Mouse (Mus musculus) megakaryocyte, embryonic 14.5 days (primary cell): ENCODE results near the gene Nrg3. TPM values are rescaled to one million over a fixed set of nuclear protein-coding genes. Genes with fewer than 3 reads are reported as not detected.
"Not testable (repeated sequence)": the region's sequence is repeated elsewhere in the genome, so short reads cannot be mapped to it uniquely, and the experiment has no call there.

ENCODE experiments used
- H3K27me3 ChIP-seq: replicated peaks from 2 replicates; pipeline ENCODE3; 2012; ENCODE audit warnings: inconsistent platforms
- H3K36me3 ChIP-seq: replicated peaks from 2 replicates; pipeline ENCODE3; 2012; ENCODE audit warnings: low read length, inconsistent platforms, mixed read lengths
- H3K4me1 ChIP-seq: 2 replicates; pipeline ENCODE4 v1.6.1; 2012; ENCODE audit warnings: inconsistent platforms
- H3K4me3 ChIP-seq: replicated peaks from 2 replicates; pipeline ENCODE3; 2012; ENCODE audit warnings: moderate library complexity, mild to moderate bottlenecking, inconsistent platforms
- H3K9me3 ChIP-seq: 2 replicates; pipeline ENCODE4 v1.6.1; 2012; ENCODE audit warnings: inconsistent platforms
- FLI1 ChIP-seq: IDR thresholded peaks from 2 replicates; pipeline ENCODE4 v1.6.1; 2012; ENCODE audit warnings: low read length, inconsistent platforms, mixed read lengths
- GATA1 ChIP-seq: IDR thresholded peaks from 3 replicates; pipeline ENCODE4 v1.6.1; 2012; ENCODE audit warnings: mixed read lengths, low read length, inconsistent platforms, borderline replicate concordance
- polyA plus RNA-seq: library from polyadenylated mRNA; stranded (reverse); fragments of >175 nt; gene quantifications from 2 replicates; pipeline ENCODE4 v1.2.3, GENCODE M21; 2012; ENCODE audit warnings: low replicate concordance; ENCODE audit not compliant: insufficient read depth

Nrg3 gene
- polyA plus RNA-seq, 1 experiment = not detected

GRCm38 (mm10) chr14:39211472-39211871, 261.4 kb downstream of the Nrg3 start:
- Histone ChIP-seq H3K36me3 (no peaks in the 10 kb centered on the region), H3K4me3 (no peak overlapping the region), H3K4me1 (no peaks in the 10 kb centered on the region), H3K9me3 (peaks cover 6% of the 10 kb centered on the region; the same call in 1 of the 2 replicates), H3K27me3 (no peaks in the 10 kb centered on the region)
- no peak for TF ChIP-seq FLI1
- TF ChIP-seq GATA1 = no peak

- no peak overlapping the region for H3K4me3 ChIP-seq
- H3K36me3 ChIP-seq = no peaks in the 10 kb centered on the region
- no peaks in the 10 kb centered on the region for H3K27me3 ChIP-seq
- no peaks in the 10 kb centered on the region for H3K4me1 ChIP-seq
- H3K9me3 ChIP-seq = no peaks in the 10 kb centered on the region
- TF ChIP-seq GATA1 = no peak
- no peak for TF ChIP-seq FLI1
These were observed 280.9 kb downstream of the Nrg3 start for GRCm38 (mm10) chr14:39191946-39192345.

- no peaks in the 10 kb centered on the region for H3K36me3 ChIP-seq
- H3K9me3 ChIP-seq = no peaks in the 10 kb centered on the region; the same call in 1 of the 2 replicates
- H3K4me3 ChIP-seq = no peak overlapping the region
- H3K4me1 ChIP-seq = no peaks in the 10 kb centered on the region
- no peaks in the 10 kb centered on the region for H3K27me3 ChIP-seq
- TF ChIP-seq FLI1 (no peak), GATA1 (no peak)
These were observed 299.2 kb downstream of the Nrg3 start for GRCm38 (mm10) chr14:39173709-39174108.

DNA sequence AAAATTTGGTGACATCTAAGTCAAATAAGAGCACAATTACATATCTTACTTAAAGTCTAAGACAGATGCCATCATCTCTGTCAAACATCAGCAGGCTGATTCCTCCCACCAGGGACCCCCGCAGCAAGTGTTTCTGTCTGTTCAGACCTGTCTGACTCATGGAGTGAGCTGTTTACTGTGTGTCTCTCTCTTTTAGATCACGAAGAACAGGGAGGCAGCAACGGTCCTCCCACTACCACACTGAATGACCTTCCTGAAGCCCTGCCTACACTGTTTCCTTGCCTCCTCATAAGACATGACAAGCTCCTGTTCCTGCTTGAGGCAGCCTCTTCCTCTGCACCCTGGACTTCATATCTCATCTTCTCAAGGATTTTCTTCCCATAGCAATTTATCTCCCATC, 312.7 kb downstream of the Nrg3 start:
- H3K27me3 ChIP-seq = no peaks in the 10 kb centered on the region
- H3K4me3 ChIP-seq = no peak overlapping the region
- H3K4me1 ChIP-seq = no peaks in the 10 kb centered on the region
- H3K36me3 ChIP-seq = no peaks in the 10 kb centered on the region
- TF ChIP-seq GATA1 = no peak
- no peak for TF ChIP-seq FLI1
- H3K9me3 ChIP-seq = no peaks in the 10 kb centered on the region

DNA sequence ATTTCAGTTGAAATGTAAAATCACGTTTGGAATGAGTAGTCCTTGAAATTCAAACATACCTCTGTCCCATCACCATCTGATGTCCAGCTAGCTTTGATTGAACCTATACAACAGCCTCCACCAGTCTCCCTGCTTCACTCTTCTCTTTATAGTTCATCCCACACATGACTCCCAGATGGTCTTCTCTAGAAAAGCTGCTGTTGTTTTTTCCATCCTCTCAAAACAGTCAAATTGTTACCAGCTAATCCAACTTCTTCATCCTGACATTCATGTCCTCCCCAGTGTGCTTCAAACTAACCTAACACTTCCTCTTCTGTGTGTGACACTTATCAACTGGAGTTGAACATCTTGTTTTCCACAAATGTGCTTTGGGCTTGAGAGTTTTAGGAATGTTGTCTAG, 317.4 kb downstream of the Nrg3 start:
- Histone ChIP-seq H3K4me3 (no peak overlapping the region), H3K27me3 (no peaks in the 10 kb centered on the region), H3K4me1 (no peaks in the 10 kb centered on the region), H3K9me3 (no peaks in the 10 kb centered on the region), H3K36me3 (no peaks in the 10 kb centered on the region)
- TF ChIP-seq GATA1 = no peak
- TF ChIP-seq FLI1 = no peak

GRCm38 (mm10) chr14:39129766-39130165, 343.1 kb downstream of the Nrg3 start:
- Histone ChIP-seq H3K4me3 (no peak overlapping the region), H3K36me3 (no peaks in the 10 kb centered on the region), H3K27me3 (no peaks in the 10 kb centered on the region), H3K9me3 (no peaks in the 10 kb centered on the region), H3K4me1 (no peaks in the 10 kb centered on the region; the same call in 1 of the 2 replicates)
- TF ChIP-seq GATA1 (no peak), FLI1 (no peak)

DNA sequence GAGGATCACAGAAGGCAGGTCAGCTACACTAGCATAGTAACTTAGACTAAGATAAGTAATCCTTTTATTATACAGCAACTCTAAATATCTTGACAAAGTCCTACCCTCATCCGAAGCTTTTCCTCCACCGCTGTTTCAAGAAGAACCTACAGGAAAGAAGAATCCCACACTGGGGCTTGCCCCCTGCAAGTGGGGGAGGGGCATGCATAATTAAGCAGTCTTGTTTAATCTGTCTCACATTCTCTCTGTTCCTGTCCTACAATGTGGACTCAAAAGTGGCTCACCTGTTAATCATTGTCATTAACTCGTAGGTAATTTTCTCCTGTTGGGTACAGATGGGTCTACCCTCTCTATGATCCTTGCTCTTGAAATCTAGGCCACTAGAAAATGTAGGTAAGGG, 354.9 kb downstream of the Nrg3 start:
- Histone ChIP-seq H3K27me3 (no peaks in the 10 kb centered on the region), H3K9me3 (no peaks in the 10 kb centered on the region), H3K36me3 (no peaks in the 10 kb centered on the region), H3K4me1 (no peaks in the 10 kb centered on the region), H3K4me3 (no peak overlapping the region)
- TF ChIP-seq GATA1 (no peak), FLI1 (no peak)

DNA sequence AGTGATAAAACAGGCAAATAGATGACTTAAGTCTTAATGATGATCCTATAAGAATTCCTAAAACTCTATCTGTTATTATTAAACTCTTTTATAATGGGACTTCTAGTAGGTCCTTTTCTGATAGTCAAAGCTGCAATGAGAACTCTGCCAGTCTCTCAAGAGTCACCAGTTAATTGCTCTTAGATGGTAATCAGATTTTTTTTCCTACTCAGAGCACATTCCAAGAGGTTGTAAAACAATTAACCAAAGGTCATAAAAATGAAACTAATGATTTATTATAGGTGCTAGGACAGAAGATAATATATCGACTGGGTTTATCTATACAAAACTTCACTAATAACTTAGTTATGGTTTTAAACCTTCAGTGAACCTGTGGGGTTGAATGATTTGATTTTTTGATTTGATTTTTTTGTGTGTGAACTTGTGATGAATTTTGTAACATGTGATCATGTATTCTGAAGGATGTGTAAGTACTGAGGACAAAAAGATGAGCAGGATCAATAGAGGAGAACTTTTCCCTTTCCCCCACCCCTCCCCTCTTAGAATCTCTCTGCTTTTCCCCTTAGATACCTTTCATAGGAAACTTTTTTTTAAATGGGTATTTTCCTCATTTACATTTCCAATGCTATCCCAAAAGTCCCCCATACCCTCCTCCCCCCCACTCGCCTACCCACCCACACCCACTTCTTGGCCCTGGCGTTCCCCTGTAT, 356.2 kb downstream of the Nrg3 start:
- not testable (repeated sequence) for H3K27me3 ChIP-seq, H3K9me3 ChIP-seq, H3K4me1 ChIP-seq, H3K36me3 ChIP-seq, H3K4me3 ChIP-seq

GRCm38 (mm10) chr14:39109566-39109965, 363.3 kb downstream of the Nrg3 start:
- TF ChIP-seq FLI1 (no peak), GATA1 (no peak)
- H3K36me3 ChIP-seq = no peaks in the 10 kb centered on the region
- no peak overlapping the region for H3K4me3 ChIP-seq
- H3K27me3 ChIP-seq = no peaks in the 10 kb centered on the region
- no peaks in the 10 kb centered on the region for H3K9me3 ChIP-seq
- H3K4me1 ChIP-seq = no peaks in the 10 kb centered on the region

DNA sequence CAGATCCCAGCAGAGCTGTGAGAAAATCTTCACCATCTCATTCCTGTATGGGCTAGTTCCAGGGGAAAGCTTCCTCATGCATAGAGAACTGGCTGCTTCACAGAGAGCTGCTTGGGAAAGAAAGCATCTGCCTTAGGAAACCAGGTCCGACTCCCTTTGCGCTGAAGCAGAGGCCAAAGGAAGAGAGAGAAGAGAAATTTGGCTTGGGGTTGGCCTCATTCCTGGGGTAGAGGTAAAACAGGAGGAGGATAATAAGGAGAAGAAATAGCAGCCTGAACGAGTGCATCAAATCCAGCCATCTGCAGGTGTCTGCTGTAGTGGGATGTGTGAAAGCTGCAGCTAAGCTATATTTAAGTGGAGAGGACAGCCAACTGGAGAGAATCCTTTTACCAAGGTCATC, 366.1 kb downstream of the Nrg3 start:
- Histone ChIP-seq H3K36me3 (no peaks in the 10 kb centered on the region), H3K4me1 (no peaks in the 10 kb centered on the region), H3K9me3 (no peaks in the 10 kb centered on the region), H3K4me3 (no peak overlapping the region), H3K27me3 (no peaks in the 10 kb centered on the region)
- TF ChIP-seq FLI1 = no peak
- TF ChIP-seq GATA1 = no peak

- Histone ChIP-seq H3K4me3 (no peak overlapping the region), H3K9me3 (no peaks in the 10 kb centered on the region), H3K4me1 (no peaks in the 10 kb centered on the region), H3K27me3 (no peaks in the 10 kb centered on the region), H3K36me3 (no peaks in the 10 kb centered on the region)
- TF ChIP-seq GATA1 = no peak
- no peak for TF ChIP-seq FLI1
These were observed 377.7 kb downstream of the Nrg3 start for GRCm38 (mm10) chr14:39095219-39095618.
